Mouse (Mus musculus) CD4-positive helper T cell, adult 2 months (primary cell): ENCODE data around the gene A030005K14Rik.

Experiments used
- DNase-seq: peaks from one replicate; pipeline ENCODE4 v3.0.0-alpha.2; 2012; ENCODE audit warnings: low read depth, missing footprints, low spot score

A030005K14Rik gene

DNA sequence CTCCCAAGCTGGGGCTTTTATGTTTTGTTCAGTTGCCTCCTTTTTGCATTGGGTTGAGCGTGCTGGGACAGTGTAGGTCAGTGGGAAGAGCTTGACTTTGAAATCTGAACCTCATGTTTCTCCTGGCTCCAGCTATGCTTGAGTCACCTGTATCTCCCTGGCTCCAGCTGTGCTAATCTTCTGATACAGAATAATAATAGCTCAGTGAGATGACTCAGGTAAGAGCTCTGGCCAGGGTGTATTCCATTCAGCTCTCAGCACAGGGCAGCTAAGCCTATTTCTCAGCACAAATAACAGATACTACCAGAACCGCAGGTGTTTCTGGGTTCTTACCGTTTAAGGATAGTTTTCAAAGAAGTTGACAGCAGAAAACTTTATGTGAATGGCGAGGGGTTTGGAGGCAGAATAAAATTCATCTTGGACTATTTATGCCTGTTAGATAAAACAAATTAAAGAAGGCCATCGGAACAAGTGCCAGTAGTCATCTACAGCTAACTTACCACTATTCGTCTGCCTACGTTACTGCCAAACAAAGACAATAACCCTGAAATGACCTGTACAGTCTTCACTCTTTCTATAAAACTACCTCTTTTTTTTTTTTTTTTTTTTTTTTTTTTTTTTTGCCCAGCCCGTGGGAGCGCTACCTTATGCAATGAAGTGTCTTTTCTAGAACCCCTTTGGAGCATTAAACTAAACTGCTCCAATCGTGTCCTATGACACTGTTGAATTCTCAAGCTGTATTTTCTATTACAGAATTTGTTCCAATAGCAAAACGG is 22.1 kb downstream of the A030005K14Rik start:
- DNase-seq, result no peak

DNA sequence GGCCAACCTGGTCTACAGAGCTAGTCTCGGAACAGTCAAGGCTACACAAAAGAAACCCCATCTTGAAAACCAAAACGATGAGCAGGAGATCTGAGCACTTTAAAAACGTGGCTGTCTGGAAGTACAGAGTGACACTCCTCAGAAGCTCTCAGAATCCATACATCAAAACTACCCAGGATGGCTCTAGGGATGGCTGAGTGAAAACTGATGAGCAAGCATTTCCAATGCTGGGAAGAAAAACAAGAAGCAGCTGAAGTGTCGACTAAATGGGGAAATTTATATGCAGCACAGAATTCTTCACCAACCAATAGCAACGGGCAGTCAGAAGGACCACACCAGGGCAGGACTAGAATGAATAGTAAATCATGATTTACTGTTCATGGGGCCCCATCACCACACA is 24.7 kb downstream of the A030005K14Rik start:
- no peak for DNase-seq

DNA sequence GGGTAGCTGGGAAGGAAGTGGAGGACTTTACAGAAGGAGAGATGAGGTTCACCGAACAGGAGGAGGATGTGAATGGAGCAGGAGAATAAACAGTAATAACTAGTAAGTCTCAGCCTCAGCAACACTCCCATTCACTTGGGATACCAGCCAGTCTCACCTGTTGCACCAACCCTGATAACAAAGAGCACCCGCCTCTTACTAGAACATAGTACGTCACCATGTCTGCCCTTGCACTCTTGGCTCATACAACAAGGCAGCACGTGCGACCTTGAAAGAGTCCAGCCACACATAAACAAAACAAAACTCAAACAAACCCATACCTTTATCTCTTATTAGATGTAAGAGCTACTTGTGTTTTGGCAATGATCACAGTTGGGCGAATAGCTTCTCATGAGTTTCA is 26.7 kb downstream of the A030005K14Rik start:
- DNase-seq, result no peak

DNA sequence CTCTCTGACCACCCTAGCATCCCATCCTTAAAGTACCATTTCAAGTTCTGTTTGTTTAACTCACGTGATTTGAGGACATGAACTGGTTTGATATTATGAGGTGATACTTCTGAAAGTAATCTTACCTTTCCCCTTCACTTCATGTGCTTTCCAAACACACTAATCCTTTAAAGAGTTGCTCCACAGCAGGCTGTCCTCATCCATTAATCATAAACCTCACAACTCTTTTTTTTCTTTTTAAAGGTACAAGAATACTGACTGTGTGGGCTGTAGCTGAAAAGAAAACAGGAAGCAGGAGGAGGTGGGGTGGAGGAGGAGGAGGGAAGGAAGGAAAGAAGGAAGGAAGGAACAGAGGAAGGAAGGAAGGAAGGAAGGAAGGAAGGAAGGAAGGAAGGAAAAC is 27.2 kb downstream of the A030005K14Rik start:
- no peak for DNase-seq

DNA sequence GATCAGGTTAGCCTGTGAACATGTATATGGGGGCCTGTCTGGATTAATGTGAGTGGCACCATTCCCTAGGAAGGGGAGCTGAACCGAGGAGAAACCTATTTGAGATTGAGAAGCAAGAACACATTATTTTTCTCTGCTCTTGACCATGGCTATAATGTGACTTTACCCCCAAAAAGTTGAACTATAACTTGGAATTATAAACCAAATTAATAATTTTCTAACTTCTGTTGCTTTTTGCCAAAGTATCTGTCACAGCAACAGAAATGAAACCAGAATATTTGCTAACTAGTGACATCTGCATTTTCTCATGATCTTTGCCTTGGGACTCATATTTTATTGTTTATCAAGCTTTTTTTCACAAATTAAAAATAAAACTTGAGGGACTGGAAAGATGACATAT is 42.6 kb downstream of the A030005K14Rik start:
- DNase-seq, result no peak

DNA sequence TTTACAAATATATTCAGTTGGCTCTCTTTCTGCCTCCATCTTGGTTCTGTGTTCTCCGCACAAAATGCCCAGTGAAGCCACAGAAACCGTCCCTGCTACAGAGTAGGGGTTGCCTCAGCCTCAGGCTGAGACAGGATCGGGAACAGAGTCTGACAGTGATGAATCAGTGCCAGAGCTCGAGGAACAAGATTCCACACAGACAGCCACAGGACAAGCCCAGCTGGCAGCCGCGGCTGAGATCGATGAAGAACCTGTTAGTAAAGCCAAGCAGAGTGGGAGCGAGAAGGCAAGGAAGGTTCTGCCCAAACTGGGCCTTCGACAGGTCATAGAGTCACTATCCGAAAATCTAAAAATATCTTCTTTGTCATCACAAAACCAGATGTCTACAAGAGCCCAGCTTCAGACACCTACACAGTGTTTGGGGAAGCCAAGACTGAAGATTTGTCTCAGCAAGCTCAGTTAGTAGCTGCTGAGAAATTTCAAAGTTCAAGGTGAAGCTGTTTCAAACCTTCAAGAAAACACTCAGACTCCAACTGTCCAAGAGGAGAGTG is 43.8 kb downstream of the A030005K14Rik start:
- no peak for DNase-seq

DNA sequence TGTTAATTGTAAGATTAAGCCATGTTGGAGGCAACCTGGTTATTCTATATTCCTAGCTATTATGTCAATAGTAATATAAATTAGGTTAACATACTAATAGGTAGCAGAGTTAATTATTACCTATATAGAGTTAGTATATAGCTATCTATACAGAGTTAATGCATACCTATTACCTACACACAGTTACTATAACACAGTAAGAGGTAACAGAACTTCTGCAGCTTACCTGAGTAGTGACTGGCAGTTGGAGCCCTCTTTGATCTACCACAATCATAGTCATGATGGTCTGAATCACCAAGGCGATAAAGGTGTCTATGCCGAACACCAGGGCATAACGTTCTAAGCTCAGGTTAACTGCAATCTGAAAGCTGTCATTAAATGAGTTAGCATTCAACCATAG is 44.7 kb downstream of the A030005K14Rik start:
- no peak for DNase-seq
